Mouse (Mus musculus): Measurements from ENCODE around the gene Gas7. TPM values are rescaled to one million over a fixed set of nuclear protein-coding genes. Genes with fewer than 3 reads are reported as not detected.
A peak's percentile ranks its signal among the peaks of the same experiment; 100 is the strongest.

Gene Gas7
- 26.6 and 27.0 TPM in 2 replicates for polyA plus RNA-seq (2015; fragmentation: Nextera tagmentation; extraction: Ambion mirVana)

GRCm38 (mm10) chr11:67454874-67455526 is at the start of gene Gas7:
TSS of gene Gas7 (plus strand) at chr11:67455437.
- H3K9ac ChIP-seq: peak within 1 kb of the TSS; percentile 61
- H3K4me3 ChIP-seq: peak within 1 kb of the TSS; percentile 71
- no peaks in the 10 kb centered on the region for H3K36me3 ChIP-seq
- H3K27me3 ChIP-seq: 0 out of 2 replicates have a peak, but pooled peaks cover 11% of the 10 kb centered on the region
- H3K4me2 ChIP-seq: peak within 1 kb of the TSS; percentile 93
- peak; percentile 88 for ATAC-seq (ENCODE audit: low FRiP score, low read depth)
- no peaks in the 10 kb centered on the region for H3K9me3 ChIP-seq
- H3K27ac ChIP-seq (replicated peaks): peak within 1 kb of the TSS; percentile 36; the same call in 1 of the 2 replicates
- peaks cover 15% of the 10 kb centered on the region for H3K4me1 ChIP-seq (replicated peaks)
- WGBS: 0% methylated on average over 77 of the region's 78 CpGs

- Histone ChIP-seq H3K4me3 (no peak overlapping the region), H3K9me3 (no peaks in the 10 kb centered on the region), H3K9ac (no peak overlapping the region), H3K27me3 (no peaks in the 10 kb centered on the region), H3K36me3 (no peaks in the 10 kb centered on the region), H3K27ac (replicated peaks) (no peak overlapping the region), H3K4me2 (no peak overlapping the region), H3K4me1 (replicated peaks) (no peaks in the 10 kb centered on the region)
- ATAC-seq (ENCODE audit: low FRiP score, low read depth): no peak
- WGBS: 78% methylated on average over 6 of the region's 6 CpGs
Measured at GRCm38 (mm10) chr11:67414346-67414940, 40.8 kb upstream of the Gas7 start.

- WGBS: 68% methylated on average over 13 of the region's 13 CpGs
- no peaks in the 10 kb centered on the region for H3K36me3 ChIP-seq
- no peaks in the 10 kb centered on the region for H3K27me3 ChIP-seq
- no peak overlapping the region for H3K4me2 ChIP-seq
- ATAC-seq (ENCODE audit: low FRiP score, low read depth): no peak
- no peaks in the 10 kb centered on the region for H3K4me1 ChIP-seq (replicated peaks)
- no peak overlapping the region for H3K9ac ChIP-seq
- H3K4me3 ChIP-seq: no peak overlapping the region
- H3K27ac ChIP-seq (replicated peaks): no peak overlapping the region
- no peaks in the 10 kb centered on the region for H3K9me3 ChIP-seq
Measured at GRCm38 (mm10) chr11:67423575-67423974, 31.7 kb upstream of the Gas7 start.

GRCm38 (mm10) chr11:67428196-67428595 is 27.0 kb upstream of the Gas7 start:
- Histone ChIP-seq H3K27ac (replicated peaks) (no peak overlapping the region), H3K4me1 (replicated peaks) (peaks cover 11% of the 10 kb centered on the region), H3K4me3 (no peak overlapping the region), H3K9ac (no peak overlapping the region), H3K36me3 (no peaks in the 10 kb centered on the region), H3K4me2 (no peak overlapping the region), H3K27me3 (no peaks in the 10 kb centered on the region), H3K9me3 (no peaks in the 10 kb centered on the region)
- no peak for ATAC-seq (ENCODE audit: low FRiP score, low read depth)
- 31% methylated on average over 3 of the region's 3 CpGs for WGBS

- Histone ChIP-seq H3K9ac (no peak overlapping the region), H3K36me3 (no peaks in the 10 kb centered on the region), H3K27me3 (0 out of 2 replicates have a peak, but pooled peaks cover 3% of the 10 kb centered on the region), H3K4me1 (replicated peaks) (peaks cover 11% of the 10 kb centered on the region), H3K9me3 (no peaks in the 10 kb centered on the region), H3K4me2 (no peak overlapping the region), H3K27ac (replicated peaks) (no peak overlapping the region), H3K4me3 (no peak overlapping the region)
- no peak for ATAC-seq (ENCODE audit: low FRiP score, low read depth)
- 60% methylated on average over 1 of the region's 1 CpGs for WGBS
Measured at GRCm38 (mm10) chr11:67429836-67430235, 25.4 kb upstream of the Gas7 start.

- whole genome bisulfite sequencing: 22% methylated on average over 14 of the region's 14 CpGs
- H3K36me3 ChIP-seq: no peaks in the 10 kb centered on the region
- H3K9me3 ChIP-seq: no peaks in the 10 kb centered on the region
- H3K4me3 ChIP-seq: no peak overlapping the region
- no peak; the same call in 1 of the 2 replicates for ATAC-seq (ENCODE audit: low FRiP score, low read depth)
- no peak overlapping the region for H3K9ac ChIP-seq
- H3K4me2 ChIP-seq: peak overlapping the region; percentile 23; the same call in 1 of the 2 replicates
- no peak overlapping the region for H3K27ac ChIP-seq (replicated peaks)
- H3K4me1 ChIP-seq (replicated peaks): peaks cover 11% of the 10 kb centered on the region
- H3K27me3 ChIP-seq: 0 out of 2 replicates have a peak, but pooled peaks cover 3% of the 10 kb centered on the region
Measured at GRCm38 (mm10) chr11:67431116-67431645, 24.1 kb upstream of the Gas7 start.

- Histone ChIP-seq H3K9ac (no peak overlapping the region), H3K4me1 (replicated peaks) (peaks cover 11% of the 10 kb centered on the region), H3K27me3 (0 out of 2 replicates have a peak, but pooled peaks cover 3% of the 10 kb centered on the region), H3K36me3 (no peaks in the 10 kb centered on the region), H3K9me3 (no peaks in the 10 kb centered on the region), H3K4me2 (no peak overlapping the region), H3K4me3 (no peak overlapping the region), H3K27ac (replicated peaks) (no peak overlapping the region)
- no peak for ATAC-seq (ENCODE audit: low FRiP score, low read depth)
- WGBS: 75% methylated on average over 4 of the region's 4 CpGs
Measured at GRCm38 (mm10) chr11:67431864-67432263, 23.4 kb upstream of the Gas7 start.

GRCm38 (mm10) chr11:67433763-67434162 is 21.5 kb upstream of the Gas7 start:
- 77% methylated on average over 5 of the region's 5 CpGs for WGBS
- Histone ChIP-seq H3K4me2 (no peak overlapping the region), H3K4me3 (no peak overlapping the region), H3K9me3 (no peaks in the 10 kb centered on the region), H3K9ac (no peak overlapping the region), H3K27ac (replicated peaks) (no peak overlapping the region), H3K4me1 (replicated peaks) (peaks cover 11% of the 10 kb centered on the region), H3K36me3 (no peaks in the 10 kb centered on the region), H3K27me3 (0 out of 2 replicates have a peak, but pooled peaks cover 3% of the 10 kb centered on the region)
- ATAC-seq (ENCODE audit: low FRiP score, low read depth): no peak

GRCm38 (mm10) chr11:67438746-67439145 is 16.5 kb upstream of the Gas7 start:
- Histone ChIP-seq H3K27ac (replicated peaks) (no peak overlapping the region), H3K36me3 (no peaks in the 10 kb centered on the region), H3K27me3 (0 out of 2 replicates have a peak, but pooled peaks cover 3% of the 10 kb centered on the region), H3K9me3 (no peaks in the 10 kb centered on the region), H3K4me3 (no peak overlapping the region), H3K4me1 (replicated peaks) (no peaks in the 10 kb centered on the region), H3K4me2 (no peak overlapping the region), H3K9ac (no peak overlapping the region)
- WGBS: 90% methylated on average over 5 of the region's 5 CpGs
- ATAC-seq (ENCODE audit: low FRiP score, low read depth): no peak; the same call in 1 of the 2 replicates

- H3K4me3 ChIP-seq: no peak overlapping the region
- H3K4me1 ChIP-seq (replicated peaks): 0 out of 2 replicates have a peak, but pooled peaks cover 3% of the 10 kb centered on the region
- no peak for ATAC-seq (ENCODE audit: low FRiP score, low read depth)
- no peak overlapping the region for H3K4me2 ChIP-seq
- H3K9me3 ChIP-seq: no peaks in the 10 kb centered on the region
- H3K9ac ChIP-seq: no peak overlapping the region
- H3K27ac ChIP-seq (replicated peaks): no peak overlapping the region
- H3K36me3 ChIP-seq: no peaks in the 10 kb centered on the region
- WGBS: 53% methylated on average over 14 of the region's 14 CpGs
- H3K27me3 ChIP-seq: no peaks in the 10 kb centered on the region
Measured at GRCm38 (mm10) chr11:67445058-67445825, 10.0 kb upstream of the Gas7 start.

GRCm38 (mm10) chr11:67451525-67451924 is 3.7 kb upstream of the Gas7 start:
- Histone ChIP-seq H3K9ac (no peak overlapping the region), H3K36me3 (no peaks in the 10 kb centered on the region), H3K4me2 (no peak overlapping the region), H3K4me3 (no peak overlapping the region), H3K27ac (replicated peaks) (no peak overlapping the region), H3K4me1 (replicated peaks) (peaks cover 15% of the 10 kb centered on the region), H3K9me3 (no peaks in the 10 kb centered on the region), H3K27me3 (no peaks in the 10 kb centered on the region)
- ATAC-seq (ENCODE audit: low FRiP score, low read depth): no peak
- WGBS: 77% methylated on average over 5 of the region's 5 CpGs
